Mouse (Mus musculus) hindbrain, embryonic 13.5 days (tissue): ENCODE data around the gene 1700019N19Rik. TPM values are rescaled to one million over a fixed set of nuclear protein-coding genes. Genes with fewer than 3 reads are reported as not detected.

Experiments
- ATAC-seq: fragments of 200-750 bp; cut with Nextera tagmentation; 2 replicates; pipeline ENCODE4 v1.8.0; 2017; ENCODE audit warnings: moderate TSS enrichment; ENCODE audit not compliant: low FRiP score
- H3K27ac ChIP-seq: fragments of 300-500 bp; sonication (generic); 2 replicates; pipeline ENCODE4 v1.5.1; 2015; ENCODE audit warnings: inconsistent platforms, mild to moderate bottlenecking, moderate library complexity
- H3K27me3 ChIP-seq: fragments of 300-500 bp; sonication (generic); 2 replicates; pipeline ENCODE4 v1.6.1; 2015; ENCODE audit warnings: mild to moderate bottlenecking, inconsistent platforms
- H3K36me3 ChIP-seq: fragments of 300-500 bp; sonication (generic); 2 replicates; pipeline ENCODE4 v1.6.1; 2015; ENCODE audit warnings: mild to moderate bottlenecking, inconsistent platforms
- H3K4me1 ChIP-seq: fragments of 300-500 bp; sonication (generic); replicated peaks from 2 replicates; pipeline ENCODE4 v1.6.1; 2015; ENCODE audit warnings: inconsistent platforms
- H3K4me2 ChIP-seq: fragments of 300-500 bp; sonication (generic); 2 replicates; pipeline ENCODE4 v1.6.1; 2015; ENCODE audit warnings: inconsistent platforms, mild to moderate bottlenecking, moderate library complexity
- H3K4me3 ChIP-seq: fragments of 300-500 bp; sonication (generic); 2 replicates; pipeline ENCODE4 v1.5.1; 2015; ENCODE audit warnings: mild to moderate bottlenecking, inconsistent platforms
- H3K9ac ChIP-seq: fragments of 300-500 bp; sonication (generic); 2 replicates; pipeline ENCODE4 v1.6.1; 2015; ENCODE audit warnings: mild to moderate bottlenecking, inconsistent platforms
- H3K9me3 ChIP-seq: fragments of 300-500 bp; sonication (generic); 2 replicates; pipeline ENCODE4 v1.6.1; 2016; ENCODE audit warnings: inconsistent platforms
- WGBS: fragments of 180-500 bp; shearing (Covaris S2); methylation state at CpG from one replicate; pipeline ENCODE4 v1.1.7; 2015; 5-methylcytosine and 5-hydroxymethylcytosine counted together
- polyA plus RNA-seq: library from polyadenylated mRNA; unstranded; fragments of >200 nt; fragmentation: Nextera tagmentation; extraction: Ambion mirVana; gene quantifications from 2 replicates; pipeline ENCODE4 v1.2.1, GENCODE M21; 2015

1700019N19Rik gene
- polyA plus RNA-seq, 1 experiment from 2014 or later: not detected

- H3K9me3 ChIP-seq: no peaks in the 10 kb centered on the region
- WGBS: 90% methylated on average over 9 of the region's 9 CpGs
- no peaks in the 10 kb centered on the region for H3K36me3 ChIP-seq
- no peaks in the 10 kb centered on the region for H3K27me3 ChIP-seq
- H3K4me2 ChIP-seq: no peak overlapping the region
- no peak overlapping the region for H3K9ac ChIP-seq
- no peak for ATAC-seq
- H3K4me1 ChIP-seq: no peaks in the 10 kb centered on the region
- no peak overlapping the region for H3K4me3 ChIP-seq
- H3K27ac ChIP-seq: no peak overlapping the region
Observed at GRCm38 (mm10) chr19:58747498-58748000, 46.7 kb downstream of the 1700019N19Rik start.

GRCm38 (mm10) chr19:58743736-58744135, 50.5 kb downstream of the 1700019N19Rik start:
- no peak for ATAC-seq
- H3K4me1 ChIP-seq: no peaks in the 10 kb centered on the region
- H3K27me3 ChIP-seq: no peaks in the 10 kb centered on the region
- H3K4me2 ChIP-seq: no peak overlapping the region
- no peak overlapping the region for H3K9ac ChIP-seq
- H3K4me3 ChIP-seq: no peak overlapping the region
- no peaks in the 10 kb centered on the region for H3K9me3 ChIP-seq
- H3K27ac ChIP-seq: no peak overlapping the region
- H3K36me3 ChIP-seq: no peaks in the 10 kb centered on the region
- 76% methylated on average over 4 of the region's 4 CpGs for WGBS

- Histone ChIP-seq H3K4me1 (no peaks in the 10 kb centered on the region), H3K9ac (no peak overlapping the region), H3K27ac (no peak overlapping the region), H3K36me3 (no peaks in the 10 kb centered on the region), H3K27me3 (no peaks in the 10 kb centered on the region), H3K4me2 (no peak overlapping the region), H3K4me3 (no peak overlapping the region), H3K9me3 (no peaks in the 10 kb centered on the region)
- 91% methylated on average over 4 of the region's 4 CpGs for WGBS
- no peak for ATAC-seq
Observed at GRCm38 (mm10) chr19:58742711-58743110, 51.5 kb downstream of the 1700019N19Rik start.

DNA sequence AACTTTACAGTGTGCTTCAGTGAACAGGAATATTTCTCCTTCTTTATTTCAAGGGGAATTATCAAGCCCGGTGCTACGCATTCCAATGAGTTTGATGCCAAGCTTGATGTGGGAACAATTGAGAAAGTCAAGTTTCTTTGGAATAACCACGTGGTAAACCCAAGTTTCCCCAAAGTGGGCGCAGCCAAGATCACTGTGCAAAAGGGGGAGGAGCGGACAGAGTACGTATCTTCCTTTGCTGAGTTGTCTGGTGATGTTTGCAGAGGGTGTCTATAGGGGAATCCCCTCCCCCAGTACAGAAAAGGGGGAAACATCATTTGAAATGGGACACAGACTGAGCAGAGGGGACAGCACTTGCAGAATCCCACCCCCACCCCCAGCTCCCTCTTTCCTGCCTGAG, 53.2 kb downstream of the 1700019N19Rik start:
- H3K4me3 ChIP-seq: no peak overlapping the region
- no peaks in the 10 kb centered on the region for H3K9me3 ChIP-seq
- H3K4me1 ChIP-seq: no peaks in the 10 kb centered on the region

GRCm38 (mm10) chr19:58738111-58738510, 56.1 kb downstream of the 1700019N19Rik start:
- H3K9me3 ChIP-seq: no peaks in the 10 kb centered on the region
- H3K4me2 ChIP-seq: no peak overlapping the region
- no peak overlapping the region for H3K4me3 ChIP-seq
- no peak overlapping the region for H3K27ac ChIP-seq
- no peak for ATAC-seq
- no peak overlapping the region for H3K9ac ChIP-seq
- H3K27me3 ChIP-seq: no peaks in the 10 kb centered on the region
- 94% methylated on average over 4 of the region's 4 CpGs for WGBS
- no peaks in the 10 kb centered on the region for H3K4me1 ChIP-seq
- H3K36me3 ChIP-seq: no peaks in the 10 kb centered on the region

More for the DNA sequence above, 53.2 kb downstream of the 1700019N19Rik start:
- Histone ChIP-seq H3K9ac (no peak overlapping the region), H3K36me3 (no peaks in the 10 kb centered on the region), H3K27me3 (no peaks in the 10 kb centered on the region), H3K4me2 (no peak overlapping the region), H3K27ac (no peak overlapping the region)
- no peak for ATAC-seq
- 53% methylated on average over 6 of the region's 6 CpGs for WGBS

Other genes starting within 250 kb of the 1700019N19Rik start
- gene Pnlip, start 142.0 kb downstream of the 1700019N19Rik start, polyA plus RNA-seq: 0.47 and 0.71 TPM in 2 replicates
- 0.13 and 9.9 TPM in 2 replicates for gene Pnliprp1, start 65.6 kb downstream of the 1700019N19Rik start, polyA plus RNA-seq
- not detected in 2 replicates for gene Pnliprp2, start 34.7 kb downstream of the 1700019N19Rik start, polyA plus RNA-seq
- gene Eno4, start 149.0 kb upstream of the 1700019N19Rik start, polyA plus RNA-seq: 1.0 and 2.4 TPM in 2 replicates
- 49.0 and 52.2 TPM in 2 replicates for gene Hspa12a, start 149.2 kb upstream of the 1700019N19Rik start, polyA plus RNA-seq